Mouse (Mus musculus) heart, embryonic 14.5 days (tissue): ENCODE measurements around the gene Tcta. TPM values are rescaled to one million over a fixed set of nuclear protein-coding genes. Genes with fewer than 3 reads are reported as not detected.
"Not testable (repeated sequence)": the region's sequence is repeated elsewhere in the genome, so short reads cannot be mapped to it uniquely, and the experiment has no call there.

Experiments
- ATAC-seq: fragments of 200-750 bp; cut with Nextera tagmentation; 2 replicates; pipeline ENCODE4 v1.8.0; 2017; ENCODE audit warnings: low read depth, moderate TSS enrichment; ENCODE audit not compliant: insufficient number of reproducible peaks, insufficient read depth, low FRiP score
- H3K27ac ChIP-seq, 2 experiments: fragments of 200-500 bp in 1 of 2; fragments of 300-500 bp in 1 of 2; sonication (generic) in 1 of 2; replicated peaks in 1 of 2; 2 replicates each; pipeline ENCODE4 v1.5.1; 2012 to 2014; ENCODE audit warnings: low read depth in 2 of 2, low read length in 2 of 2, control low read depth in 1 of 2, mild to moderate bottlenecking in 1 of 2, mixed read lengths in 1 of 2; ENCODE audit not compliant: control insufficient read depth in 1 of 2, insufficient read depth in 1 of 2
- H3K27me3 ChIP-seq: fragments of 300-500 bp; sonication (generic); 2 replicates; pipeline ENCODE4 v1.6.1; 2014; ENCODE audit warnings: mild to moderate bottlenecking, low read length, control low read depth; ENCODE audit not compliant: control insufficient read depth, insufficient read depth
- H3K36me3 ChIP-seq: fragments of 300-500 bp; sonication (generic); 2 replicates; pipeline ENCODE4 v1.6.1; 2014; ENCODE audit warnings: mild to moderate bottlenecking, control low read depth, low read length, mixed read lengths; ENCODE audit not compliant: control insufficient read depth, insufficient read depth
- H3K4me1 ChIP-seq, 2 experiments: fragments of 200-500 bp in 1 of 2; fragments of 300-500 bp in 1 of 2; sonication (generic) in 1 of 2; 2 replicates each; pipeline ENCODE4 v1.6.1; 2012 to 2014; ENCODE audit warnings: low read length in 2 of 2, control low read depth in 1 of 2, mixed read lengths in 1 of 2; ENCODE audit not compliant: control insufficient read depth in 2 of 2, insufficient read depth in 2 of 2
- H3K4me2 ChIP-seq: fragments of 300-500 bp; sonication (generic); 2 replicates; pipeline ENCODE4 v1.6.1; 2014; ENCODE audit warnings: mild to moderate bottlenecking, low read length
- H3K4me3 ChIP-seq, 2 experiments: fragments of 200-500 bp in 1 of 2; fragments of 300-500 bp in 1 of 2; sonication (generic) in 1 of 2; 2 replicates each; pipeline ENCODE4 v1.5.1; 2012 to 2014; ENCODE audit warnings: low read length in 2 of 2, mild to moderate bottlenecking in 2 of 2, control low read depth in 1 of 2, low read depth in 1 of 2, moderate library complexity in 1 of 2; ENCODE audit not compliant: control insufficient read depth in 1 of 2, insufficient read depth in 1 of 2
- H3K9ac ChIP-seq: fragments of 300-500 bp; sonication (generic); 2 replicates; pipeline ENCODE4 v1.6.1; 2014; ENCODE audit warnings: mild to moderate bottlenecking, low read length
- H3K9me3 ChIP-seq: fragments of 300-500 bp; sonication (generic); 2 replicates; pipeline ENCODE4 v1.6.1; 2016; ENCODE audit warnings: low read length, control low read depth; ENCODE audit not compliant: control insufficient read depth
- WGBS: fragments of 180-500 bp; shearing (Covaris S2); extraction: QIAGEN DNeasy Blood & Tissue Kit; methylation state at CpG from one replicate; pipeline ENCODE4 v1.1.7; 2014; 5-methylcytosine and 5-hydroxymethylcytosine counted together
- polyA plus RNA-seq: library from polyadenylated mRNA; unstranded; fragments of >200 nt; fragmentation: Nextera tagmentation; extraction: Ambion mirVana; gene quantifications from 2 replicates; pipeline ENCODE4 v1.2.1, GENCODE M21; 2014

The Tcta gene
- polyA plus RNA-seq, 1 experiment from 2014 or later = 39.4 TPM

GRCm38 (mm10) chr9:108338551-108338885, 32.6 kb upstream of the Tcta start:
- peaks cover 40% of the 10 kb centered on the region for H3K36me3 ChIP-seq
- ATAC-seq = no peak
- H3K4me2 ChIP-seq = peak overlapping the region; percentile 92
- peaks cover 11 to 25% of the 10 kb centered on the region in 2 experiments for H3K4me1 ChIP-seq
- WGBS = 22% methylated on average over 6 of the region's 6 CpGs
- H3K9ac ChIP-seq = peak overlapping the region; percentile 80
- no peaks in the 10 kb centered on the region for H3K9me3 ChIP-seq
- peak overlapping the region in 1 of 2 experiments; percentile 56; a peak in 3 of 4 replicates for H3K4me3 ChIP-seq
- H3K27ac ChIP-seq = peak overlapping the region; percentile 87 to 92
- H3K27me3 ChIP-seq = no peaks in the 10 kb centered on the region

- ATAC-seq = no peak
Observed at GRCm38 (mm10) chr9:108337848-108338550, 32.0 kb upstream of the Tcta start.

GRCm38 (mm10) chr9:108325811-108326210, 19.9 kb upstream of the Tcta start:
- H3K36me3 ChIP-seq = peaks cover 59% of the 10 kb centered on the region
- H3K4me1 ChIP-seq = no peaks in the 10 kb centered on the region
- no peak overlapping the region for H3K27ac ChIP-seq
- 98% methylated on average over 2 of the region's 2 CpGs for WGBS
- no peak overlapping the region for H3K4me2 ChIP-seq
- no peaks in the 10 kb centered on the region for H3K9me3 ChIP-seq
- H3K27me3 ChIP-seq = no peaks in the 10 kb centered on the region
- no peak overlapping the region for H3K9ac ChIP-seq
- ATAC-seq = no peak
- H3K4me3 ChIP-seq = no peak overlapping the region

More at GRCm38 (mm10) chr9:108337848-108338550, 32.0 kb upstream of the Tcta start:
- H3K27me3 ChIP-seq = no peaks in the 10 kb centered on the region
- H3K9ac ChIP-seq = peak overlapping the region; percentile 80; the same call in 1 of the 2 replicates
- H3K4me3 ChIP-seq = peak overlapping the region in 1 of 2 experiments; percentile 56; a peak in 1 of 4 replicates
- H3K27ac ChIP-seq = peak overlapping the region; percentile 87 to 92
- peaks cover 11 to 25% of the 10 kb centered on the region in 2 experiments for H3K4me1 ChIP-seq
- 68% methylated on average over 10 of the region's 10 CpGs for WGBS
- H3K36me3 ChIP-seq = peaks cover 46% of the 10 kb centered on the region
- peak overlapping the region; percentile 92 for H3K4me2 ChIP-seq
- H3K9me3 ChIP-seq = no peaks in the 10 kb centered on the region

DNA sequence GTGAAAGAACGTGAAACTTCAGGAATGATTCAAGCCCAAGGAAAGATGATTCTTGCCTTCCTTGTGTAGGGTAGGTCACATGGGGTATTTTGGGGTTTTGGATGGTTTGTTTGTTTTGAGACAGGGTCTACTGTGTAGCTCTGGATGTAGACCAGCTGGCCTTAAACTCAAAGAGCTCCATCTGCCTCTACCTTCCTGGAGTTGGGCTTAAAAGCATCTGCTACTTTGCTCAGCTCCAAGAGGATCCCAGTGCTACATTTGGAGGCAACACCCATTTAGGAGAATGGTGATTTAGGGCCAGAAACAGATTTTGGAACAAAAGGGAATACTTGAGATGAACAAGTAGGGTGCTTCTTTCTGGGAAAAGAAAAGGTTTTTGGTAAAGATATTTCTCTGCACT, 18.8 kb upstream of the Tcta start:
- ATAC-seq = no peak
- Histone ChIP-seq H3K9ac (no peak overlapping the region), H3K27me3 (no peaks in the 10 kb centered on the region), H3K9me3 (no peaks in the 10 kb centered on the region), H3K4me2 (no peak overlapping the region), H3K4me3 (no peak overlapping the region), H3K36me3 (peaks cover 55% of the 10 kb centered on the region), H3K27ac (no peak overlapping the region), H3K4me1 (no peaks in the 10 kb centered on the region)
- 90% methylated on average over 1 of the region's 1 CpGs for WGBS

- not testable (repeated sequence) for H3K4me1 ChIP-seq, ATAC-seq, H3K9me3 ChIP-seq, H3K9ac ChIP-seq, H3K4me2 ChIP-seq, H3K27me3 ChIP-seq, H3K4me3 ChIP-seq, H3K27ac ChIP-seq
- 90% methylated on average over 7 of the region's 7 CpGs for WGBS
- H3K36me3 ChIP-seq = peaks cover 43% of the 10 kb centered on the region
Observed at GRCm38 (mm10) chr9:108322054-108322453, 16.1 kb upstream of the Tcta start.

- Histone ChIP-seq H3K36me3 (peaks cover 51% of the 10 kb centered on the region), H3K4me2 (no peak overlapping the region), H3K4me1 (no peaks in the 10 kb centered on the region), H3K27ac (no peak overlapping the region), H3K9me3 (no peaks in the 10 kb centered on the region), H3K27me3 (no peaks in the 10 kb centered on the region), H3K9ac (no peak overlapping the region), H3K4me3 (no peak overlapping the region)
- WGBS = 80% methylated on average over 2 of the region's 2 CpGs
- no peak for ATAC-seq
Observed at GRCm38 (mm10) chr9:108318462-108318861, 12.5 kb upstream of the Tcta start.

DNA sequence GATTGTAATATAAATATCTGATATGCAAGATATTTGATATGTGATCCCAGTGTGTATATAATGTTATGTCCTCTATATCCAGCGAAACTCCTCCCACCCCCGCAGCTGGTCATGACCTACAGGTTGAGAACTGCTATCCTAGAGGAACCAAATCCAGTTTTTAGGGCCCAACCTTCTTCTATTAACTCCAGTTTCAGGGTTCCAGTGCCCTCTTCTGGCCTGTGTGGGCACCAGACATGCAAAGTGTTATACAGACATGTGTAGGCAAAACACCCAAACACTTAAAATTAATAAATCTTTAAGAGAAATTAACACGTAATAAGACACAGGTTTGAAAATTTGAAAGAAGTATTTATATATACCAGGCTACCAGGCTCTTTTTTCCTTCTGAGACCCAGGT, 11.6 kb upstream of the Tcta start:
- no peaks in the 10 kb centered on the region for H3K27me3 ChIP-seq
- peaks cover 49% of the 10 kb centered on the region for H3K36me3 ChIP-seq
- H3K4me3 ChIP-seq = no peak overlapping the region
- H3K9ac ChIP-seq = no peak overlapping the region
- no peaks in the 10 kb centered on the region for H3K4me1 ChIP-seq
- ATAC-seq = no peak
- 92% methylated on average over 3 of the region's 3 CpGs for WGBS
- H3K4me2 ChIP-seq = no peak overlapping the region
- H3K9me3 ChIP-seq = no peaks in the 10 kb centered on the region
- no peak overlapping the region for H3K27ac ChIP-seq

- peak overlapping the region; percentile 100 for H3K9ac ChIP-seq
- peak overlapping the region; percentile 6 to 98; a peak in 3 of 4 replicates for H3K4me3 ChIP-seq
- 20% methylated on average over 2 of the region's 2 CpGs for WGBS
Observed at GRCm38 (mm10) chr9:108308141-108308540, 2.2 kb upstream of the Tcta start.

More at GRCm38 (mm10) chr9:108308141-108308540, 2.2 kb upstream of the Tcta start:
- H3K36me3 ChIP-seq = peaks cover 11% of the 10 kb centered on the region
- H3K4me1 ChIP-seq = peaks cover 4 to 54% of the 10 kb centered on the region in 2 experiments
- no peaks in the 10 kb centered on the region for H3K9me3 ChIP-seq
- no peaks in the 10 kb centered on the region for H3K27me3 ChIP-seq
- H3K27ac ChIP-seq = peak overlapping the region in 1 of 2 experiments; percentile 44; a peak in 1 of 4 replicates
- peak overlapping the region; percentile 97 for H3K4me2 ChIP-seq
- ATAC-seq = no peak
